Mouse (Mus musculus) monocyte, adult 2 months (primary cell): ENCODE measurements around the gene Pdcd11.
"Not testable (repeated sequence)": the region's sequence is repeated elsewhere in the genome, so short reads cannot be mapped to it uniquely, and the experiment has no call there.

Experiments
- DNase-seq, 2 experiments: peaks; one replicate each; pipeline ENCODE4 v3.0.0; 2022; ENCODE audit warnings: low spot score in 2 of 2, low read depth in 1 of 2

The Pdcd11 gene

GRCm38 (mm10) chr19:47128164-47128563 is 37.6 kb downstream of the Pdcd11 start:
- no peak for DNase-seq

GRCm38 (mm10) chr19:47128835-47129234 is 38.3 kb downstream of the Pdcd11 start:
- no peak for DNase-seq

DNA sequence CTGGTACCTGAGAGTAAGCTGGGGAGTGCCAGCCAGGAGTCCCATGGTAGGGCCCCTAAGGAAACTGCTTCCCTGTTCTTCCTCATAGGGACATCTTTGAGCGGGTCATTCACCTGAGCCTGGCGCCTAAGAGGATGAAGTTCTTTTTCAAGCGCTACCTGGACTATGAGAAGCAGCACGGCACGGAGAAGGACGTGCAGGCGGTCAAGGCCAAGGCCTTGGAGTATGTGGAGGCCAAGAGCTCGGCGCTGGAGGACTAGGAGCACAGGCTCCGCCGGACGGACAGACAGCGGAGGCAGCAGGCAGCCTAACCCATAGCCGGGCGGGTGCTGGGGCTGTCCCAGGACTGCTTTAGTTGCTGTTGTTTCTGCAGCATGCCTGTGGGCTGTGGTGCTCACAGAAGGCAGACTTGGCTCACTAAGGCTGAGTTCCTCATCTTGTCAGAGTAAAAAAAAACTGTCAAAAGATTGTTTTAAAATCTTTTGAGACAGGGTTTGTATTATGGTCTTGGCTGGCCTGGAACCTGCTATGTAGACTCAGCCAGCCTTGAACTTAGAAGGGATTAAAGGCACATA is 40.1 kb downstream of the Pdcd11 start:
- DNase-seq, result no peak

DNA sequence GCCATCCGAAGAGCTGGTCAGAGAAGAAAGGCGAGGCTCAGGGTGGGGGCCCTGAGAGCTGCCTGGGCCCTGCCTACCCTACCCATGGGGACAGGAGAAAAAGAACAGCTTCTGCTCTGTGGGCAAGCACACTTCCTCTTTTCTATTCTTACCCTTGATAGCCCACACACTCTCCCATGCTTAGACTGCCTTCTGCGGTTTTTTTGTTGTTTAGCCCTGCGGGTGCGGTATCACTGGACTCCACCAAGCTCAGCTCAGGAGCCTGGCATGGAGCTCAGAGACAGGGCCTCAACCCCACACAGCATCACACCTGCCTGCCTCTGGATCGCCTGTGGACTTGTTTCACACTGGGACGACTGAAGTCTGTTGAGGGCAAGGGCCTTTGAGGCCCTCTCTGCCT is 42.6 kb downstream of the Pdcd11 start:
- DNase-seq, result peak; percentile 35 to 57

DNA sequence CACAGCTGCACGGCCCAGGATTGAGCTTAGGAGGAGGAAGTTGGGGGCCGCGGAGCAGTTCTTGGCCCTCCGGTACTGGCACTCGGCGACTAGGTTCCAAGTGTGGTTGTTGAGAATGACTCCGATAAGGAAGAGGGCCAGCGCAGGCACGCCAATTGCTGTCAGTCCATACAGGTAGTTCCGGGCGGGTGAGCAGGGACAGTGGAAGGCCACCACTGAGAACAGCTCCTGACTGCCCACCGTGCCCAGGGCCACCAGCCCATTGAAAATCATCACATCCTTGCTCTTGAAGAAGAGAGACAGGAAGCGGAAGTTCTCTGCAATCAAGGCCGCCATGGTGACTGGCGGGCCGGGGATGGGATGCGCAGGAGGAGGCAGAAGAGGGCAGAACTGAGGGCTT is 45.0 kb downstream of the Pdcd11 start:
- DNase-seq, result no peak

DNA sequence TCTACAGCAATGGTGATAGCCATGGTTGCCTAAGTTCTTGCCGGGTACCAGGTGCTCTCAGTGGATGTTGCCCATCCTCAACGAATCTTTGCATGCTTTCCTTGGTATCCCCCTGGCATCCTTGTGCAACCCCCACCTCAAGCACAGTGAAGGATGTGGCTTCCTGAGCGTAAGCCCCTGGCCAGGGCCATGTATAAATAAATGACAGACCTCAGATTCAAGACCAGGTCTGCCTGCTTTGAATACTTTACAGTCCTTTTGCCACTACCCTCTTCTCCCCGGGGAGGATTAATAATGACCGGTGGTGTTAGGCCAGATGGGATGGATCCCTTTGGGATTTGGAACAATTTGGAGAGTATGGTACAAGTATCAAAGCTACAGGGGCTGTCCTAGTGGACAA is 45.6 kb downstream of the Pdcd11 start:
- DNase-seq, result no peak

DNA sequence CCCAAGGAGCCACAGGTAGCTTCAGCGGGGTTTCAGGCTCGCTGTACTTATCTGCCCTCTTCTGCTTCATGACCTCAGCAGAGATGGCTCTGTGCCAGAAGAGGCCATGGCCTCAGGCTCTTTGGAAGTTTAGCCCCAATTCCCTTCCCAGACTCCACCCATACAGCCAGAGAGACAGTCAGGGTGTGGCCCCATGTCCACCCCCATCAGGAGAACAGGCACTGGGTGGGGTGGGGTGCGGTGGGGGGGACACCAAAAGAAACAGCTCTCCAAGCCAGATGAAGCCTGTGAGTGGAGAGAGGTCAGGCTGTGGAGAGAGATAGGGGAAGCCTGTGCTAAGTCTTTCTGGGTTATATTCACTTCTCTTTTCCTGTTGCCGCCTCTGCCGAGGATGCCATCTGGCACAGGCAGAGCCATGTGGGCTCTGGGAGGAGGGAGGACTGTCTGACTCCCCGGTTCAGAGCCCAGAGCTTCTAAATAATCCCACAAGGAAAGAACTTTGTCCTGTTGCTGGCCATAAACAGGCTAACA is 46.5 kb downstream of the Pdcd11 start:
- peak; percentile 23 to 27 for DNase-seq

- DNase-seq, result peak in 1 of 2 experiments; percentile 22
Measured at GRCm38 (mm10) chr19:47137771-47138421, 47.3 kb downstream of the Pdcd11 start, which contains the start of gene Calhm2. Gene Calhm2 (minus strand): TSS chr19:47138294.

GRCm38 (mm10) chr19:47139611-47140010 is 49.0 kb downstream of the Pdcd11 start:
- not testable (repeated sequence) for DNase-seq

DNA sequence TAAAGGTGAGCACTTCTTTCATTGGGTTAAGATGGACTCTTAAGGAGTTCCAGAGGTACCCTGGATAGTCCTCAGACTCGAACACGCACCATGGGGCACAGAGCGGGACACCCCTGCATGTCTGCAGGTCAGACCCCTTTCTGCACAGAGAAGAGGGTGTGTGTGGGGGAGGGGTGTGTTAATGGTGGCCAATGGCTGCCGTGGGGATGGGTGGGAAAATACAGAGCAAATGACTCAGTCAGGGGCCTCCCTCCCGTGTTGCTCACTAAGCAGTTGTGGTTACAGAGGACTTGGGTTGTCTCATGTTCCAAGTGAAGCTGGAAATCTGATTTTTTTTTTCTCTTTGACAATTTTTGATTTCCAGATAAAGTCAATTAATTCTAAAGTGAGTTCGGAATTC is 51.9 kb downstream of the Pdcd11 start:
- DNase-seq, result no peak

GRCm38 (mm10) chr19:47144154-47144553 is 53.6 kb downstream of the Pdcd11 start, which contains the start of gene Calhm1:
Gene Calhm1 (minus strand): TSS chr19:47144254.
- no peak for DNase-seq

DNA sequence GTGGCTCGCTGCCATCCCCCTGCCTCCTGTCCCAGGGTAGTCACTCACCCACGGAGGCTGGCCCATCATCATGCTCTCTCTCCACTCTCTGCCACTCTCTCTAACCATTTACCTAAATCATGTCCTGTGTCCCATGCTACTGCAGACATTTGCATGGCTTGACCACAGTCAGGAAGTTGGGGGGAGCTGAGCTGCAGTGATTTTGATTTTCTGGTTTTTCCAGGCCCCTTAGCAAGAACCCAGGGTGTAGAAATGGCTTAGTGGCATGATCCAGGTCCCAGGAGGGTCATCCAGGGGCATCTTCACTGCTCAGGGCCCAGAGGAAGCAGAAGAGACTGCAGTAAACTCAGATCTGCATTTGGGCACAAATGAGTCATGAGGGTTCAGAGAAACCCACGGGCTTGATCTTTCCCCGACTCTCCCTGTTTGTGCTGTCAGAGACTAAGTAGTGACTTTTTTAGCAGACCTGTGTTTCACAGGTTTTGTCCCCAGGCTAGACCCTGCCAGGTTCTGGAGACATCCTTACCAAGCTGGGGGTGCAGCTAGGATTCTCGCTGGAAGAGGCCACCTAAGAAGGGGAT is 57.8 kb downstream of the Pdcd11 start:
- no peak for DNase-seq

- no peak for DNase-seq
Measured at GRCm38 (mm10) chr19:47149854-47150253, 59.3 kb downstream of the Pdcd11 start.

- no peak for DNase-seq
Measured at GRCm38 (mm10) chr19:47151332-47152061, 60.9 kb downstream of the Pdcd11 start.

GRCm38 (mm10) chr19:47152062-47152369 is 61.4 kb downstream of the Pdcd11 start:
- no peak for DNase-seq

DNA sequence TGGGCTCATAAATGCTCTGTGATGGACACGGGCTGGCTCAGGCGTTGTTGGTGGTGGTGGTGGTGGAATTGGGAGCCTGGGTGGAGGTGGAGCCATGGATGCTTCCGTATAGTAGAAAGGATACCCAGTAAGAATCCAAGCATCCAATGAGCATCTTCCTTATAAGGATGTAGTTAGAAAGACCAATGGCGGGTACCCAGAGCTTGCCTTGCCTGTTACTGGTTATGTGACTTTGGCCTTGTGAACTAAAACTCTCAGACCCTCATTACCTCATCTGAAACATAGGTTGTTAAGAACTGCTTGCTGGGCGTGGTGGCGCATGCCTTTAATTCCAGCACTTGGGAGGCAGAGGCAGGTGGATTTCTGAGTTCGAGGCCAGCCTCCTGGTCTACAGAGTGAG is 63.2 kb downstream of the Pdcd11 start:
- no peak for DNase-seq

GRCm38 (mm10) chr19:47157664-47158063 is 67.1 kb downstream of the Pdcd11 start, which contains the start of gene Calhm3:
Gene Calhm3 (minus strand): TSS chr19:47157764.
- DNase-seq, result no peak

- no peak for DNase-seq
Measured at GRCm38 (mm10) chr19:47161669-47162068, 71.1 kb downstream of the Pdcd11 start.

GRCm38 (mm10) chr19:47163176-47163744 is 72.7 kb downstream of the Pdcd11 start:
- no peak for DNase-seq

DNA sequence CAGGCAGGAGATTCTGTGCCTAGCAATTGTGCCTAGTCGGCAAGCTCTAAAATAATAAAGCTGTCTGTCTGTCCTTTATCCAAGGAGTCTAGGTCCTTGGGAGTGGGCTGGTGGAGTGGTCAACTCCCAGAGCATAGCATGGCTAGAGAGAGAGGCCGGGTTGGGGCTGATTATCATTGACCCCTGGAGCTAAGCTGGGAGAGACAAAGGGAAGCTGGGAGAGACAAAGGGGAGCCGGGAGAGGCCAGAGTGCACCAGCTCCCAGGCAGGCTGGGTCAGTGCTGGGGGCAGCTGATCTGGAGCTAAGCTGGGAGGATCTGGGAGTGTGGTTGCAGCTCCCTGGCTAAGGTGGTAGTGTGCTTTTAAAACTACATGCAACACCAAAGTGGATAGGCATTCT is 76.2 kb downstream of the Pdcd11 start:
- no peak for DNase-seq

- DNase-seq, result no peak
Measured at GRCm38 (mm10) chr19:47167617-47168214, 77.1 kb downstream of the Pdcd11 start.
